Mouse (Mus musculus) A20 (cell line): Measurements from ENCODE around the gene Gm26558.

Source experiments
- DNase-seq: peaks from one replicate; pipeline ENCODE4 v3.0.0-alpha.2; 2011; ENCODE audit warnings: low read depth, low spot score

The Gm26558 gene

DNA sequence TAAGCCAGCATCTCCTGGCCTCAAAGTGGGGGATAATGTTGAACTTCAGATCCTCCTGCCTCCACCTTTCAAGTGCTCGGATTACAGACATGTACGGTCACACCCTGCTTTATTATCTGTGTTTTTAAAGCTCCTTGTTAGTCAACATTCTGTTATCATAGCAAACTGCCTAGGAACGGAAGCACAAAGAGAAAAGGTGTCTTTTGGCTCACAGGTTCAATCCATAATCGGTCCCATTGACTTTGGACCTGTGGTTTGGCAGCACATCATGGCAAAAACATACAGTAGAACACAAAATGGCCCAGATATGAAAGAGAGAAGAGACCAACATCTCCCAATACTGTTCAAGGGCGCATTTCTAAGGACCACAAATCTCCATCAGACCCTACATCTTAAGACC is 13.6 kb downstream of the Gm26558 start:
- no peak for DNase-seq

DNA sequence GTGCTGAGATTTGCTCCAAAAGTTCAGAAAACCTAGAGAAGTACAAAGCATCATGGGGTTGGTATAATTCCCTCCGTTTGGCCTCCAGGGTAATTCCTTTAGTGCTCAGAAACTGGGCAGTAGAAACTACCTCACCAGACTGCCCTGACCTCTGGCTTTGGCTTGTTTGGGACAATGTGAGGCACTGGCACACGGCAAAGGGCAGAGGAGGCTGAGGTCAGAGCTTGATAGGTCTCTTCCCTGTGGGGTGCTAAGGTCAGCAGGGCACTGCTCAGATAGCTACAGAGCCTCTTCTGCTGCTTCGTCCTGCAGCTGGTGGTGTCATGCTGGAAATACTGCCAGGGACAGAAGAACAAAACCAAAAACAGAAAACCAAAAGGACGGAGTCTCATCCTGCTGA is 14.2 kb downstream of the Gm26558 start:
- DNase-seq = no peak

DNA sequence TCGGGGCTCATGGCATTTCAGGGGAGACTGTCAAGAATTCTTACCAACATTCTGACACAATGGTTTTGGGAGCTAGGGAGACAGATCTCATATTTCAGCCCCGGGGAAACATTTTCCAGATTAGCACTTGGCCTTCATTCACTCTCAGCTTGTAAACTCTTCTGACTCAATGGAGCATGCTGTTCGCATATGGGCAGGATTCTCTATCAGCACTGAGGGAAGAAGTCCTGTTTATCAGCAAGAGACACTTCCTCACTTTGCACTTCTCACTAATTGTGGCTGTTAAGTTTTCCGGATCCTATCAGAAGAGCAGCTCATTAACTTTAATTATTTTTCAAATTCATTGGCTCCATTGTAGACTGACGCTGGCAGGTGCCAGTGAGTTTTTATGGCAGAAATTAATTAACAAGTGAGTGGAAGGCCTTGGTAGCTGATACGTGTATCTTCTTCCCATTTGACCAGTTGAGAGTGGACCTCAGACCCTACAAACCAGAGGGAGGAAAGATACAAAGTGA is 16.6 kb downstream of the Gm26558 start:
- no peak for DNase-seq

DNA sequence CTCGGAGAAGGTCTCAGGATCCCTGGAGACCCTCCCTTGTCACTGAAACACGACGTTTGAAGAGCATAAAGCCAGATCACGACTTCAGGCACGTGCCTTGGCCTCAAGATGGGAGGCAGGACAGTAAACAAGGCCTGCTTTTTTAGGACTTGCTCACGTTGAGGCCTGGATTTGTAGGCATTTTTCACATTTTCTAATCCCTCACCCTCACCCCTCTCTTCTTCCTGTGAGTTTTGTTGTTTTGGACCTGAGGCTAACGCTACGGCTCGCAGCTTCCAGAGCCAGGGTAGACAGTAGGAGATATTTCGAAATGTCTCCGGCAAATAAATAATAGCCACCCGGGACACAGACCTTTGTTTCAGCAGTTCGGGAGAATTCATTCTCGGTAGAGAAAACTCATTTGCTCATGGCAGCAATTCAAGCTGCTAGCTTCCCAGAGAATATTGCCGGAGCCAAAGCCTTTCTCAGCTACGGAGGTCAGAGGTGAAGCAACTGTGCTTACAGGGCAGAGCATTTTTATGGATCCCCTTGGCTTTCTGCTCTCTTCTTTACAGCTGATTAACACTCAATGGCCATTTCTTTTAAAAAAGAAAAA is 18.8 kb downstream of the Gm26558 start:
- no peak for DNase-seq

DNA sequence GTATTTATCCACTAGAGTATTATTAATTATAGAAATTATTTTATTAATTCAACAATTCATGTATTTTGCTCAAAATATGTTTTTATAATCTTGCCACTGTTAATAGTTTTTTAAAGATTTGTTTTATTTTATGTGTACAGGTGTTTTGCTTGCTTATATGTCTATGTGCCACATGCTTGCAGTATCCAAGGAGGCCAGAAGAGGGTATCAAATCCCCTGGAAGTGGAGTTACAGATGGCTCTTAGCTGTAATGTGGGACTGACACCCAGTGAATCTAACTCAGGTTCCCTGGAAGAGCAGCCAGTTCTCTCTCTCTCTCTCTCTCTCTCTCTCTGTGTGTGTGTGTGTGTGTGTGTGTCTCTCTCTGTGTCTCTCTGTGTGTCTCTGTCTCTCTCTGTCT is 20.9 kb downstream of the Gm26558 start:
- peak; percentile 33 for DNase-seq

DNA sequence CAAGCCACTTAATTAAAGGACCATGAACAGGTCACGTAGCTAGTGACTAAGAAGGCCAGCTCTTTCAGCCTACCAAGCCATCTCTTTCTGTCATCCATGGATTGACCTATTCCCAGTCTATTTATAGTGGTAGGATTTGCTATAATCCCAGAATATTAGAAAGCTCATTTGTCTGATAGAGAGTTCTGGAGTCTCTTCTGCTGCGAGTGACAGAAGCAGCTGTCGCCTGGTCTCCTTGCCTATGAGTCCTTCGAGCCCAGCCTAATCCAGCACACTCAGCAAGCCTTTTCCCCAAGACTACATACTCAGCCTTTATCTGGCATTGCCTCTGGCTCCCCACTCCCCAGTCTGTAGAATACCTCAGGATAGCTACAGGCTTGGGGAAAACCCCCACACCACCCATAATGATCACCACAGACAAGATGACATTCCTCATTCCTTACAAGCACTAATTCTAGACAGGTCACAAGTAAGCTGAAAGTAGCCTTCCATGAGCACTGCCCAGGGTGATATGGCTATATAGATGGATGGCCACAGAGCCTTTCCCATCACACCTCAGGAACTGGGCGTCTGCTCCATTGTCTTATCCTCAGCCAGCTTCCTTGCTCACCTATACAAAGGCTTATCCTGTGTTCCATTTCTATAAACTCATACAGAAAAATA is 27.7 kb downstream of the Gm26558 start:
- no peak for DNase-seq

DNA sequence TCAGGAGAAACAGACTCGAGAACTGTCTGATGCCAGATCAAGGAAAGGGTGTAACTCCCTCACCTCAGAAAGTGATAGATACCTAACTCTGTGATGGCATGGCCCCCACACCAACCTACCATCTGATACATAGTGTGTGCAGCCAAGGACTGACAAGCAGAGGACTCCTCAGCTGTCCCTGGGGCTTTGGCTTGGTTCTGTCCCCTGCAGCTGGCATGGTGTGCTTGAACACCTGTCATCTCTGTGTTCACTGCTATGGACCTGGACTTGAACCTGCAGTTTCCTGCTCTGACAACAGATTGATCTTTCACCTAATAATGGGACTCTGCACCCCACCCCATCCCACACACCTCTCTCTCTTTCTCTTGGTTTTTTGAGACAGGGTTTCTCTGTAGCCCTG is 29.5 kb downstream of the Gm26558 start:
- no peak for DNase-seq

DNA sequence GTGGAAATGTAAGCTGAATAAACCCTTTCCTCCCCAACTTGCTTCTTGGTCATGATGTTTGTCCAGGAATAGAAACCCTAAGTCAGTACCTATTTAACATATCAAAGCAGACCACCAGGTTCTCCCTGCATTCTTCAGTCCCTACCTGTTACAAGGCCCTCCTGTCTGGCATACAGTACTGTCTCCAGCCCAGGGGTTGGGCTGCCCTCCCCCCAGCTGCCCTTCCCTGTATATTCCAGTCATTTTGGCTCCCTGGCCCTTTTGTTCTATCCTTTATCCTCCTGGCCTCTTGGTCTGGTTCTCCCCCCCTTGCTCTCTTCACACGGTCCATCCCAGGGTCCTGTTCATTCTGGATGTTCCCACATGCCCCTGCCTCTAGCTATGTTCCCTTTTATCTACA is 30.6 kb downstream of the Gm26558 start:
- DNase-seq = no peak

DNA sequence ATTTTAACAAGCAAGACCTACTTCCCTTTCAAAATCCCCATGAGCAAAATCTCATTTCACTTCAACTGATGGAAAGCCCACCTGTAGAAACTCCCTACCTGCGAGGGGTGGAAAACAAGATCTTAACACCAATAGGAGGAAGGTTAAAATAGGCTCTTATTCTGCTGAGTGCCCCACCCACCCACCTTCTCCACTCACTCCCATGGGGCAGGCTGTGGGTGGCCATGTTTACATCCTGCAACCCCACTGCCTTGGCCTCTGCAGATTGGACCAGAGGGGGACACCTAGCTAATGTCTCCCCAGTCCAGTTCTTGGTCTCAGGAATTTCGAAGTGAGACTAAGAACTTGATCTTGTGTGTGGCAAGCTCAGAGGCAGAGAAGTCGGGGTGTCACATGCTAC is 32.0 kb downstream of the Gm26558 start:
- DNase-seq = no peak

DNA sequence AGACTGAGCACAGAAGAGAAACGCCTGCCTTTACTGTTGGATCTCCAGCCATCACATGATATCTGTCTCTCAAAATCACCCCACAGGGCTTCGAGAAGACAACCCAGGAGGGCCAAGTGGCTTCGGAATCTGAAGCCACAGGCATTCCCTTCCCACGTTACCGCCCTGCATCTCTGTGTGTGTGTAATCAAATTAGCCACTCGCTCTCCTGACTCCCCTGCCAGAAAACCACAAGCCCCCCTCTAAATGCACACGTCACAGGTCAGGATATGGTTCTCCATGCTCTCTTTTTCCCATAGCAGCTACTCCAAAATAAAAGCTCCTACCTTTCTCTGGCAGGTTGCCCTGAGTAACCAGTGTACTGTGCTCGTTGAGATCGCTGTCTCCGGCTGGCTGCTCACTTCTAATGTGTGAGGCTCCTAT is 32.6 kb downstream of the Gm26558 start:
- no peak for DNase-seq

DNA sequence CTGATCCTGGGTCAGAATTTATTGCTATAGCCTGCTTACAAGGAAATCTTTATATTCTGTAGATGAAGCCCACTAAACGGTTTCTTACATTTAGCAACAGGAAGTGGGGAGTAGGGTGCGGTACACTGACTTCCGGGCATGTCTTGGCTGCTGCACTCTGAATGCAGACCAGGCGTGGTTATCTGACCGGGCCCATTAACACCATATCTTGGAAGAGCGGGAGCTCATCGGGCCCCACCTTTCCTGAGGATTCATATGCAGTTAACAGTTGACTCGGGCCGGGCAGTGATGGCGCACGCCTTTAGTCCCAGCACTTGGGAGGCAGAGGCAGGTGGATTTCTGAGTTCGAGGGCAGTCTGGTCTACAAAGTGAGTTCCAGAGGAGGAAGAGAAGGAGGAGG is 33.5 kb downstream of the Gm26558 start:
- DNase-seq = no peak

DNA sequence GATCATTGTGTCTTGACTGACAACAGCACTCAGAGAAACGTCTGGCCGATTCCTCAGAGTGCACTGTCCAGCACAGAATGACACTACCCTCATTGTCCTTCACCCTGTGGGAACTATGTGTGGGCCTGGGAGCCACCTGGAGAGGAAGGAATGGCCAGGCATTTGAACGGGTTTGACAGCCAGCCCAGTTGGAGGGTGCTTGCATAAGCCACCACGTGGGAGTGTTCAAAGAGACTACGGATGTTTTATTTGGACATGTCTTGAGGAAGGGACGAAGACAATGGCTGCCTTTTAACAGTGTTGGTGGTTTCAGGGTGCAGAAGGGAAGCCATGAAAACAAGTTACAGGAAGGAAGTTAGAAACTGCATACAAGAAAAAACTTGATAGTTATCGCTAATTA is 36.1 kb downstream of the Gm26558 start:
- DNase-seq = no peak

DNA sequence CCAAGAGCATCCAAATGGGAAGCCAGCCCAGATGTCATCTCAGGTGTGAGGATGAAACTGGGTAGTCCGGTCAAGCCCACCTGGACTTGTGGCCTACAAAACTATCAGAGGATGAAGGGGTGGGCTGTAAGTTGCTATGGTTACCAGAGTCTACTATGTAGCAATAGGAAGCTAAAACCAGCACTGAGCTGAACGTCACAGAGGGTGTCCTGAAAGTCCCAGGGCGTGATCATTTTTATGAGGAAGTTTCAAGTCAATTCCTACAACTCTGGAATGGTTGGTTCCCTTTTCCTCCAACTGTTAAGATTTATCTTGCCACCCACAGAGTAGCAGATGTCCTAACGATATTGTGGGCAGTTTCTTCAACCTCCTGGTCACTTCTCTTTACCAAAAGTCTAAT is 39.7 kb downstream of the Gm26558 start:
- no peak for DNase-seq

DNA sequence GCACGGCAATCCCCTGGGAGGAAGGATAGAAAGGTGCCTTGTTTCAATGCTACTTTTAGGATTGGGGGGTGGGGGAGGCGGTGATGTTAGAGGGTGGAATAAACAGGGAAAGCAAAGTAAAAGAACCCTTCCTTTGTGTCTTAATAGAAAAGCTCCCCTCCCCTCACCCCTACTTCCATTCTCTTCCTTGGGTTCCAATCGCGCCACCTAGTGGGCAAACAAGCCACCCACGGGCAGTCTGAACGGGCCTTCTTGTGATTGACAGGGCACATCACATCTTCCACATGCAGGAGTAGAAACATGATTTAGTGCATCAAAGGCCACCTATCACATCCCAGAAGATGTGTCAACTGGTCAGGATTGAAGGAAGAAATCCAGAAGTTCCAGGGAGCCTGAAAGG is 41.7 kb downstream of the Gm26558 start:
- peak; percentile 82 for DNase-seq

DNA sequence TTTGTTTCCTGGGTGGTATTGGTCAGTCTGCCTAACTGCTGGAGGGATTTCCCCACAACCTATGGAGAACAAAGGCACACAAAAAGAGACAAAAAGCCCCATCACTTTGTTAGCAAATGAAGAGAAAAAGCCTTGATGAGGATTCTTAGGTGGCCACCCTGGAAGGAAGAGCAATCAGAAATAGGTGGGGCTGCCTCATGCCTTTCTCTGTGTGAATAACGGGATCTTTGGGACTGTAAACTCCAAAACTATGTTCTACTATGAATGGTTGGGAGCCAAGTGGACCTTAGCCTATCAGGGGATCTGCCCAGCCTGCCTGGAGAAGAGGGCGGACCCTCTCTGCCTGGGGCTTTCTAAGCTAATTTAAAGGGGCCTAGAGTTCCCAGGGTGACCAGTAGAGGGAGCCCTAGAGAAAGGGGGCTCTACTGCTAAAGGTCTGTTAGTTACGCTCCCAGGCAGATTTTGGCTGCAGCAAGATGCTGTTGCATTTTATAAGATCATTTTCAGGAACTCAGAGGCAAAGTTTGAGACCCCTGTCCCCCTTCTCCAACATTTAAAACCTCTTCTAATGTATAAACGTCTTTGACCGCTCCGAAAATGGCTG is 42.6 kb downstream of the Gm26558 start:
- peak; percentile 29 for DNase-seq

DNA sequence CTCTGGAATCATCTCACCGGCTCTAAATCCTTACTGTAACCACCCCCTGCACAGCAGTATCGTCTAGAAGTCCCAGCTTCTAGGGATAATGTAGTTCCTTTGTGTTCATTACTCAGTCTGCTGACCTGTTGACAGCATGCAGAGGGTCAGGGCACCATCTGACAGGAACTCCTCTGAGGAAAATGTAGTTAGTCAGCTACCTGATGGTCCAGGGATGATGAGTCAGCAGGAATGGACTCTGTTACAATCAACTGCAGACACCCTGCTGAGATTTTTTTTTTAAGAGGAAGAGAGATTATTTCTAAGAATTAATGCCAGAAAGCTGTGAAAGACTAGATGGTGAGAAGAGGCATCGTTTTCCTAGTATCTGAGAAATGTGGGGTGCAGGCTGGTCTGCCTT is 45.3 kb downstream of the Gm26558 start:
- DNase-seq = no peak

DNA sequence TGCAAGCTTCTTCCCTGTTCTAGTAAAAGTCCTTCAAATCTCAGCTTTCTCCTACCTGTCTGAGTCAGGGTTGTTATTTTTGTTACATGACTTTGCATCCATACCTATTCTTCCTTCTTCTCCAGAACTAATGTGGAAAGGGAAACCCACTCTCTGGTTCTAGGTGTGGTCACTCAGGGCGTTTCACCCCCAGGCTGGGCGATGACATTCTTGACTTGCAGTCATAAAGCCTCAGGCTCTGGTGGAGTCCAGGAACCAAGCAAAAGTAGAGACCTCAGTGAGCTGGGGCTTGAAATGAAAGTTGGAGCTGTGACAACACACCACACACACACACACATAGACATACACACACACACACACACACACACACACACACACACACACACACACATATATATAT is 45.8 kb downstream of the Gm26558 start:
- no peak for DNase-seq

DNA sequence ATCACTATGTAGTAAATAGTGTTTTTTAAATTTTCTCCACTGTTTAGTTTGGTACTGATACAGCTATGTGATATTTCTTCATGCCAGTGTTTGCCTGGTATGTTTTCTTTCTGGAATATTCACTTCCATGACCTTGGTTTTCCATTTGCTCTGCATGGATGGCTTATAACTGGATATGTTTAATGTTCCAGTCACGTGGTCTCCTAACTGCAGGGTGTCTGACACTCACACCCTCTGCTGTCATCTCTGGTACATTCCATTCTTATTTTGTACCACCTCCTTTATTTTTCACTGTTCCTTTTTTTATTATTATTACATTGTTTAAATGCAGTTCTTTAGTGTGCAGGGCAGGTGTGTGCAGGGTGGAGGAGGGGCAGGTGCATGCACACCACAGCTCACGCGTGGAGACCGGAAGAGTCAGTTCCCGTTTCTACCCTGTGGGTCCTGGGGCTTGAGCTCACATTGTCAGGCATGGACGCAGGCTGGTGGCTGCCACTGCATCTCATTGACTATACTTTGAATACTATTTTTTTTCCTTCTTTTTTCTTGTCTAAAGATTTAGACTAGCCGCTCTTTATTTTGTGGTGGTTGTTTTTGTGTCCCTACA is 47.1 kb downstream of the Gm26558 start:
- DNase-seq = peak; percentile 89
